Mouse (Mus musculus): Measurements from ENCODE around the gene Zfp296.

Zfp296 gene

DNA sequence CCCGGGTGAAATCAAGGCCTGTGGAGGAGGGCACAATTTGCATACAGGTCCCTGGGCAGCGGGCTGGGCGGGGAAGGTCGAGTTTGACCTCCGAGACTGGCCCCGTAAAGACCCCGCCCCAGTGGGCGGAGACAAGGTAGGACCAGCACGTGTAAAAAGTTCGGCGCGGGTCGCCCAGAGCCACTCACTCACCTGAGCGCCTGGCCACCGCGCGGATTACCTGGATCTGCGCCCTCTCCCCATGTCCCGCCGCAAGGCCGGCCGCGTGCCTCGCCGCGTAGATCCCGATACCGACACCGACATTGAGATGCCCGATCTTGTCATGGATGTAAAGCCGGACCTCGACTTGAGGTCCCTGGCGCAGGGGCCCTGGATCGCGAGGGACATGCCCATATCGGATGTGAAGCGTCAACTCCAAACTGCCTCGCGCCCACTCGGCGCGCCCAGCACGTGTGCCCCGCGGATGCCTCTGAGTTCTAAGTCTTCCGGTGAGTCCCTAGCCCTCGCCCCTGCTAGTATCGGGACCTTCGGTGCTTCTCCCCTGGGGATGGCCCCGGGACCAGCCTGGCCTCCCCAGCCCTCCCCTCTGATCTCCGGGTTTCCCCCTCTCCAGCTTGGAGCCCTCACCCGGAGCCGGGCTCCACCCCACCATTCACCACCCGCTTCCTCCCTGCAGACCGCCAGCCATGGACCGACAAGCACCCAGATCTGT is at the start of gene Zfp296, which contains the start of gene Gemin7:
Gene Zfp296 (plus strand): TSS at position 147 of the 712 bp plus-strand sequence.
Gene Gemin7 (minus strand): TSS at position 455 of the 712 bp plus-strand sequence.
- DNase-seq (ENCODE audit: low spot score), result no peak

DNA sequence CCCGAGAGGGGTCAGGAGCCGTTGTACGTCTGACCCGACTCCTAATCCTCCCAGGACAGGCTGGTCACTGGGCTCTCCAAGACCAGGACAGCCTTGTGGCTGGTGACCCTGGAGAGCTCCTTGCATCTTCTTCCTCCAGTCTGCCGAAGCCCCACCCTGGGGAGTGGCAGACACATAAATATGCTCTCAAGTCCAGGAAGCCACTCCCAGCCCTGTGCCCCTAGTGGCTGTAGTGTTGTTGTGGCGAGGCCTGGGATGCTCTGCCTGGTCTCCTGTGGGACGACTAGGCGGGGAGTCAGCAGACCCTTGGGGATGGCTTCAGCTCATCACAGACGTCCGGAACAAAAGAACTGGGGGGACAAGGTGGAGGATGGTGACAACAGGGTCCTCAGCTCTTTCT is 46.0 kb upstream of the Zfp296 start:
- DNase-seq (ENCODE audit: low spot score), result no peak

DNA sequence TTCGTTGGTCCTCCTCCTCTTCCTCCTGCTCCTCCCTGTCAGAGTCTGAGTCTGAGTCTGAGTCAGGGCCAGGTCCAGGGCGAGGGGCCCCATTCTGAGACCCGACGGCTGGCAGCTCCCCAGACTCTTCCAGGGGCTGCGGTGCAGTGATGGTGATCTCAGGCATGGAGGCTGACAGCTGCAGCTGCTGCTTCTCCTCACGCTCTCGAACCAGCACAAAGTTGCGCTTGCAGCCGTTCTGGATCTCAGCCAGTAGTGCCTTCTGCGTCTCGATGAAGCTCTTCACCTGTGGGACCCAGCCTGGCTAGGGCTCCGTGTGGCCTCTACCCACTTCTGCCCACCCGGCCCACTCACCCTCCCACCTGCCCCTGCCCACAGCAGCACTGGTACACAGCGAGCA is 44.8 kb upstream of the Zfp296 start:
- DNase-seq (ENCODE audit: low spot score), result no peak

DNA sequence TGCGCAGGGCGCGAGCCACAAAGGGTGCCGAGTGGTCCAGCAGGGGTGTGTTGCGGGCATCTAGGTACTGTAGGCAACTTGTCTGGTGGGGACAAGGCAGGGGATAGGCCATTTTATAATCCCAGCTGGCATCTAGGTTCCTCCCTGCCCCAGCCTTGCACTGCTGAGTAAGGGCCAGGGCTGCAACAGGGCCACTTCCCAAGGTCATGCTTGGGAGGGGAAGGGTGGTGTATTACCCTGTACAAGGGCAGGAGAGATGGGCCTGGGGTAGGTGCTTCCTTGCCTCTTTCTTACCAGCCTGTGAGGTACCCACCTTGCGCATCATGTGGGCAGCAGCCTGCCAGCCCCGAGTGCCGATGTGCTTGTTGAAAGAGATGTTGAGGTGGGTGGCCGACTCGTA is 42.4 kb upstream of the Zfp296 start:
- DNase-seq (ENCODE audit: low spot score), result no peak

DNA sequence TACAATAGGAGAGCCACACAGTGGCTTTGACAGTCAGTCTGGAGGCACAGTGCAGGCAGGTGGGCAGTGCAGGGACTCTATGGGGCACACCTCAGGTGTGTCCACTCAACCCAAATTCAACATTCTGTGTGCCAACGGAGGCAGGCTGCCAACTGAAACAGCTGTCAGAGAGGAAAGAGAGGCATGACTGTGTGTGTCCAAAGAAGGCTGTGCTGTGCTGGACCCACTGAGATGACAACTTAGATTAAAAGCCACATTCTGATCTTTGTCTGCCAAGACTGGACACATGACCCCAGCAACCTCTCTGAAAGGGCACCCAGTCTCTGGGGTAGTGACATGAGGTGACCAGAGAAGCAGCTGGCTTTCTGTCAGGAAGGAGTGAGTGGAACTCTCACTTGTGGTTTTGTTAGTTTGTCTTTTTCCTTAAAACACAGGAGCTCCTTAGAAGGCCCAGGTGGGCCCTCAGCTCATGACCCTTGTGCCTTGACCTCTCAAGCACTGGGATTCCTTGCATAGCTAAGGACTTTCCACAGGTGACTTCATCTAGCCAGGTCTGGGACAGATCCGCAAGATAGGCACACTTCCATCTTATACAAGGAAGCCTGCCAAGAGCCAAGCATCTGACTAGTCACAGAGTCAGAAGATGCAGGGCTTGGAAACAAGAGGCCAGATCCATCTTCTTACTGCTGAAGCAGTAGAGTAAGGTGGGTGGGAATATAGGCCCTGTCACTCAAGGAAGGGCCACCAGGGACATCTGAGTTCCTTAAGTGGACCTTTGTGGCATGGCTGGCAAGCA is 36.1 kb upstream of the Zfp296 start:
- DNase-seq (ENCODE audit: low spot score), result no peak

DNA sequence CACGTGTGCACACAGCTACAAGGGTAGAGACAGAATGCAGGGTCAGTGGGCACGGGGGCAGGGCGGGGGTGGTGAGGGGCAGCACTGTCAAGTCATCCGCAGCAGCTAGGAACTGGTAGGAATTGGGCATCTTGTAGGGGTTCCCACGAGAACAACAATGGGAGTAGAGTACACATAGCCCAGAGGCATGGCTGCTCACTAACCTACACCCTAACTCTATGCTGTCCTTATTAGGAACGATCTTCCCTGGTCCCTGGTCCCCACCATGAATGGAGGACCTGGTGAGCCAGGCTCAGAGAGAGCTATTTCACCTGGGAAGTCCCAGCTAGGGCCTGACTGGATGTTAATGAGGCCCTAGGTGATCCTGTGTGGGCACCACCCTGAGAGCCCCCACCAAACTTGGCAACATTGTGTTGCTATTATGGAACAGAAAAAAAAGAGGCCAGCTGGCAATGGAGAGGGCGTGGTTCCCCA is 35.4 kb upstream of the Zfp296 start:
- DNase-seq (ENCODE audit: low spot score), result no peak

GRCm38 (mm10) chr7:19542155-19542691 is 34.9 kb upstream of the Zfp296 start:
- no peak for DNase-seq (ENCODE audit: low spot score)

DNA sequence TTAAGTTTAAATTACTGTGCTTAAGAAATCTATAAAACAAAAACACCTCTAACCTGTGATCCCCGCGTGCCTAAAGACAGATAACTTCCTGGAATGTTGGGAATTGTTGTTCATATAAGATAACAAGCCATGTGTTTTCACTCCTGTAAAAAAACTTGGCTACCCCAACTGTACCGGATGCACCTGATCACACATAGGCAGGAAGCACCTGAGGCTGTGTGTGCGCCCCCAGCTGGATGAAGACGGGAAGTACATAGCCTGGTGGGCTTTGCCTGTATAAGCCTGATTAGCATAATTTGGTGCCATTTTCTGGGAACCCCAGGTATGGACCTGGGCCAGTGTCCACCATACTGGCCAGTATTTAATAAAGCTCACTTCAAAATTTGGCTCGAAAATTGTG is 33.5 kb upstream of the Zfp296 start:
- no peak for DNase-seq (ENCODE audit: low spot score)

DNA sequence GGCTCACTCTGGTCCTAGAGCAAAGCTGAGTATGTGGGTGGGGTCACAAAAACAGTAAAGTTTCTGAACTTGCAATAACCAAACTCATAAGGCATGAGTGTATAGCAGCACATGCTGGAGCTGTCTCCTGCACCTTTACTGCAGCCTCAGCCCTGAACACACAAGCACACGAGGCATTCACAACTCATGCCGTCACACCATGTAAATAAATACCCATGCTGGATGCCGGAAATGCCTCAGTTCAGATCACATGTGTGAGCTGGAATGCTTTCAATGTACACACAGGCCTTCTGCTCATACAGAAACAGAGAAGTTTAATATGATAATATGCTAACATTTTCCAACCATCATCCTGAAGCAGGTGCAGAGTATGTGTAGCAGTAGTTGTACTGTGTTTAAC is 31.1 kb upstream of the Zfp296 start:
- no peak for DNase-seq (ENCODE audit: low spot score)

DNA sequence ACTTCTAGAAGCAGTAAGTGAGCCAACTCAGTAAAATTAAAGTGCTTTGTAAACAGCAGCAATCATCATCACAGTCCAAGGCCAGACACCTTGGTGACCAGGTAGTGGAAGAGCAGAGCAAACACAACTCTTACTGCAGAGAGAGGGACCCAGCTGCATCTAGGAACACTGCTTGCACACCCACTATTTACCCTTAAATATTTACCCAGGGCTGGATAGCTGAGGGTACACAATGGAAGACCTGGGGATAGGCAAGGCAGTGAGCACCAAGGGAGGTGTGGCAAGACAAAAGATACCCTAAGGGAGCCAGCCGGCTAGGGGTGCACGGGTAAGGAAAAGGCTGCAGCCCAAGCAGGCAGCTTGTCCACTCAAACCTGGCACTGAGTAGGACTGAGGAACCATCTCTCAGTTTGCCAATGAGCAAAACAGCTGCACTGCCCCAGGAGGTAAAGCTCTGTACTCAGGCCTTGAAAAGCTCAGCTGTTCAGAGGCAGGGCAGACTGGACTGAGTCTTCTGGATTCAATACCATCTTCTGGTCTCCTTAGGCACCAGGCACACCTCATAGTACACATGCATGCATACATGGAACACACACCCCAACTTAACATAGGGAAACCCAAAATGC is 29.6 kb upstream of the Zfp296 start:
- DNase-seq (ENCODE audit: low spot score), result no peak

- no peak for DNase-seq (ENCODE audit: low spot score)
These were observed 27.7 kb upstream of the Zfp296 start for GRCm38 (mm10) chr7:19549394-19549793.

DNA sequence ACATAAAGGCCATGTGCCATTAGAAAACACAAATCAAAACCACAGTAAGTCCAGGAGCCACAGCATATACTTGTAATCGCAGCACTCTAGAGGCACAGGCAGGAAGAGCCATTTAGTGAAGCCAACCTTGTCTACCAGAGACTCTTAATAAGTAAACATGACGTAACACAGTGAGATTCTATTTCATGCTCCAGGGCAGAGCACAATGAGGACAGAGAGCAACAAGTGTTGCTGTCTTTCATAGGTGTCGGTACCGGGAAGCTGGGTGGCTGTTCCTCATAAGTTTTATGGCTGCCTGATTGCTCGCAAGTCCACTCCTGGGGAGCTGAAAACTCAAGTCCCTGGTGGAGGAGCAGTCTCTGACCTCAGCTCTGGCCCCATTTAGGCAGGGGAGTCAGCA is 25.5 kb upstream of the Zfp296 start:
- DNase-seq (ENCODE audit: low spot score), result no peak

GRCm38 (mm10) chr7:19552443-19552842 is 24.6 kb upstream of the Zfp296 start:
- DNase-seq (ENCODE audit: low spot score), result no peak

DNA sequence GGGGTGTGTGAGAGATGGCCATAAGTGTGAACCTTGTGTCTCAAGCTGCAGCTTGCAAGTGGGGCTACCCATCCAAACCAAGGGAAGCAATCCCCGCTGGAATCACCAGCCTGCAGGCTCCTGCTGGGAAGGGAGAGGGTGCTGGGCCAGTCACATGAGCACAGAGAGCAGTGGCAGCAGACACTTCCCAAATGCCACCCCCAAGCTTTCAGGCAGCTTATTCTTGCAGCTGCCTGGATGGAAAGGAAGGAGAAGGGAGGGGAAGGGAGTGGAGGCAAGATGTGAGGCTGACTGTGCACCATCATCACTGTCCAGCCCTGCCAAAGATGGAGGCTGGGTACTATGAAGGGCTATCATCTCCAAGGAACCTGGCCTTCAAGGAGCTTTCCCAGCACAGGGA is 22.9 kb upstream of the Zfp296 start:
- no peak for DNase-seq (ENCODE audit: low spot score)

- no peak for DNase-seq (ENCODE audit: low spot score)
These were observed 20.0 kb upstream of the Zfp296 start for GRCm38 (mm10) chr7:19557086-19557485.

DNA sequence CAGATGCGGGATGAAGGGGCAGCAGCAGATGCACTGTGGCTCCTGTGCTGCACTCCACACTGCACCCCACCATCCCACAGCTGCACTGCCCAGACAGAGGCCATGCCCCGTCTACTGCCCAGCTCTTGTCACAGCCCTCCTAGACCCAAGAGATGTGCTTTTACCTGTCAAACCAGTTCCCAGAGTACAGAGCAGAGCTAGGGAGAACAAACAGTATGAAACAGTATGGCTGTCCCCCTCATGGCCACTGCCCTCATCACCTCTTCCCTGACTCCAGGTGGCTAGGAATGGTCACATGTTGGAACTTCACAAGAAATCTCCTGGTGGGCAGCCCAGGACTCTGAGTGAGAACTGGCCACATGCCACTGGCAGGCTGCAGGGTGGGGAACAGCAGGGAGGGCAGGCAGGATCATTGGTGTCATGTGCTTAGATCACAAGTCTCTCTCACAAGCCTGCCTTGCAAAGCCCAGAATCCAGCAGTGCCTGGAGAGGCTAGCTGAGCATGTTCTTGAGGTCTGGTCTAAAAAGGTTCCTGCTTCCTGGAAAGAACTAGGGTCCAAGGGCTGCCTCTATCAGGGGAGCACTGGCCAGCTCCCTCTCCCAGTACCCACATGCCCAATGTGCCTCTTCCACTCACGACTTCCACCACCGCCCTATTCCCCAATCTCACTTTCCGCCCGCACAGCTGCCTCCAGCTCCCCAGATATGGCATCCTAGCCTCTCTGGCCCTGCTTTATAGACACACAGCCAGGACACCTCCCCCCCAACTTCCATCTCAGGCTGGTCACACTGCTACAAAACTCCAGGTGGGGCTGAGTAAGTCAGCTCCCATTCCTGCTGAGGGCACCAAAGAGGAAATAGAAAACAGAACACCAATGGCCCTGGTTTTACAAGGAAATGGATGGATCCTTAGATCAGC is 18.8 kb upstream of the Zfp296 start:
- no peak for DNase-seq (ENCODE audit: low spot score)

DNA sequence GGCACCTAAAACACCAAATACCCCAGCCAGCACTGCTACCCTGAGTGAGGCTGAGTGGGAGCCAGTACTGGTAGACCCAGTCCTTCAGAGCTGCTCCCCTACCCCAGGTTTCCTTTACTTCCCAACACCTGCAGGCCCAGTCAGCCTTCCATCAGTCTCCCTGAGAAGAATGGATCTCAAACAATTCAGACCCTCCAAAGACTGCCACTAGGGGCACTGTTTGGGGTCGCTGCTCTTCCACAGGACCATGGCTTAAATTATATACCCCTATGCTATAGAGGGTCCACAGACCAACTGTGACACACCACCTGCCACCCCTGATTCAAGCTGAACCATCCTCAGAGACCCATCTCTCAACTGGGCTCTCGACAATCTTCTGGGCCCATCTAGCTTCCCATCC is 18.1 kb upstream of the Zfp296 start:
- peak; percentile 76 for DNase-seq (ENCODE audit: low spot score)

DNA sequence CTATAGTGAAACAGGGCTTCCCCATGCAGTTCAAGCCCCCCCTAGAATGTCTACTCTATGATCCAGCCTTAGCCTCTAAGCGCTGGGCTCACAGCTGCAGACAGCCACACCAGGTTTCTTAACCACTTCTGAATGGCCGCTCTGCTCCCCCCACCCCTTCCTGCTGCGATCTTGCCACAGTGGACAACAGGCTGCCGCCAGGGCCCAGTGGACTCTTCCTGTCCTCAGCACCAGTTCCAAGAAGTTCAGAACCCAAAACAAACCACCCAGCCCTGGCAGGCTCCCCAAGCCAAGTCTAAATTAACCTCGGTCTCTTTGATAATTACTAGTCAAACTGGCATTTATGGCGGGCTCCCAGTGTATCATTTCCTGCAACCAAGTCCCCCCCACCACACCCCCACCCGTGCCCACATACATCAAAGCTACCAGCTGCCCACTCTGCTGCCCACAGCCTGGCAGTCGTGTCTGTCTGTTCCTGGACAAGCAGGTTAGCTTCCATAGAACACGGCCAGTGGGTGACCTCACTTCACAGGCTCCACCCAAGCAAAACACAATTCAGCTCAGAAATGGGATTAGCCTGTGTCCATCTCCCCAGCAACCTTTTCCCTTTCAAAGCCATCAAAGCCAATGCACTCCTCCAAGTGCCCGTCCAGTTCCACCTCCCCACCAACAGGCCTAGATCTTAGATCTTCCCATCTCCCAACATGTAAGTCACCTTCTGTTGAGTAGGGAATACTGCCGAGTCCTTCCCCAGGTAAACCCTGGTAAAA is 16.4 kb upstream of the Zfp296 start:
- no peak for DNase-seq (ENCODE audit: low spot score)

- DNase-seq (ENCODE audit: low spot score), result peak; percentile 26
These were observed 15.7 kb upstream of the Zfp296 start for GRCm38 (mm10) chr7:19561431-19561764.

GRCm38 (mm10) chr7:19561765-19562642 is 15.1 kb upstream of the Zfp296 start:
- peak; percentile 99 for DNase-seq (ENCODE audit: low spot score)

All from retina, embryonic 14.5 days (tissue).